Mouse (Mus musculus) right cerebral cortex, adult 2 months (tissue): Measurements from ENCODE around the gene Naaa.

Experiments used
- DNase-seq, 2 experiments: peaks; one replicate each; pipeline ENCODE4 v3.0.0; 2021 to 2022; ENCODE audit warnings: low spot score in 2 of 2

Gene Naaa

GRCm38 (mm10) chr5:92215308-92215707, 62.7 kb downstream of the Naaa start, which contains the start of gene U90926:
U90926 (minus strand) TSS chr5:92215408.
- no peak for DNase-seq

- DNase-seq, result no peak
Measured at GRCm38 (mm10) chr5:92212231-92212630, 65.7 kb downstream of the Naaa start.

GRCm38 (mm10) chr5:92210205-92210604, 67.8 kb downstream of the Naaa start:
- no peak for DNase-seq
